Mouse (Mus musculus) midbrain, embryonic 15.5 days (tissue): ENCODE results near the gene Fut9. TPM values are rescaled to one million over a fixed set of nuclear protein-coding genes. Genes with fewer than 3 reads are reported as not detected.

Source experiments
- ATAC-seq: fragments of 200-750 bp; cut with Nextera tagmentation; replicated peaks from 2 replicates; pipeline ENCODE4 v1.8.0; 2017; ENCODE audit warnings: moderate TSS enrichment
- H3K27ac ChIP-seq: fragments of 300-500 bp; sonication (generic); 2 replicates; pipeline ENCODE4 v1.5.1; 2015; ENCODE audit warnings: mild to moderate bottlenecking, inconsistent platforms
- H3K27me3 ChIP-seq: fragments of 300-500 bp; sonication (generic); replicated peaks from 2 replicates; pipeline ENCODE4 v1.6.1; 2015; ENCODE audit warnings: inconsistent platforms
- H3K36me3 ChIP-seq: fragments of 300-500 bp; sonication (generic); replicated peaks from 2 replicates; pipeline ENCODE4 v1.6.1; 2015; ENCODE audit warnings: inconsistent platforms
- H3K4me1 ChIP-seq: fragments of 300-500 bp; sonication (generic); 2 replicates; pipeline ENCODE4 v1.6.1; 2015; ENCODE audit warnings: inconsistent platforms
- H3K4me2 ChIP-seq: fragments of 300-500 bp; sonication (generic); 2 replicates; pipeline ENCODE4 v1.6.1; 2015; ENCODE audit warnings: inconsistent platforms, mild to moderate bottlenecking, moderate library complexity
- H3K4me3 ChIP-seq: fragments of 300-500 bp; sonication (generic); 2 replicates; pipeline ENCODE4 v1.5.1; 2015; ENCODE audit warnings: mild to moderate bottlenecking, inconsistent platforms
- H3K9ac ChIP-seq: fragments of 300-500 bp; sonication (generic); 2 replicates; pipeline ENCODE4 v1.6.1; 2015; ENCODE audit warnings: mild to moderate bottlenecking, inconsistent platforms
- H3K9me3 ChIP-seq: fragments of 300-500 bp; sonication (generic); 2 replicates; pipeline ENCODE4 v1.6.1; 2016; ENCODE audit warnings: inconsistent platforms
- WGBS: fragments of 180-500 bp; shearing (Covaris S2); methylation state at CpG from one replicate; pipeline ENCODE4 v1.1.7; 2015; ENCODE audit warnings: mixed read lengths; 5-methylcytosine and 5-hydroxymethylcytosine counted together
- polyA plus RNA-seq: library from polyadenylated mRNA; unstranded; fragments of >200 nt; fragmentation: Nextera tagmentation; extraction: Ambion mirVana; gene quantifications from 2 replicates; pipeline ENCODE4 v1.2.1, GENCODE M21; 2015

Fut9 gene
- polyA plus RNA-seq, 1 experiment from 2014 or later, result 14.3 TPM

GRCm38 (mm10) chr4:25741553-25741952 lies 58.5 kb downstream of the Fut9 start:
- no peak overlapping the region for H3K9ac ChIP-seq
- ATAC-seq, result no peak
- H3K27ac ChIP-seq, result no peak overlapping the region
- WGBS, result 60% methylated on average over 5 of the region's 5 CpGs
- H3K4me3 ChIP-seq, result no peak overlapping the region
- H3K9me3 ChIP-seq, result no peaks in the 10 kb centered on the region
- no peaks in the 10 kb centered on the region for H3K4me1 ChIP-seq
- H3K27me3 ChIP-seq, result no peaks in the 10 kb centered on the region
- H3K36me3 ChIP-seq, result no peaks in the 10 kb centered on the region
- no peak overlapping the region for H3K4me2 ChIP-seq

GRCm38 (mm10) chr4:25738782-25739181 lies 61.3 kb downstream of the Fut9 start:
- Histone ChIP-seq H3K4me2 (no peak overlapping the region), H3K4me3 (no peak overlapping the region), H3K36me3 (no peaks in the 10 kb centered on the region), H3K27me3 (no peaks in the 10 kb centered on the region), H3K27ac (no peak overlapping the region), H3K9me3 (no peaks in the 10 kb centered on the region), H3K4me1 (no peaks in the 10 kb centered on the region), H3K9ac (no peak overlapping the region)
- ATAC-seq, result no peak
- WGBS, result 89% methylated on average over 4 of the region's 4 CpGs

GRCm38 (mm10) chr4:25721576-25721975 lies 78.5 kb downstream of the Fut9 start:
- H3K4me2 ChIP-seq, result no peak overlapping the region
- H3K27me3 ChIP-seq, result no peaks in the 10 kb centered on the region
- WGBS, result 95% methylated on average over 5 of the region's 5 CpGs
- H3K9ac ChIP-seq, result no peak overlapping the region
- no peaks in the 10 kb centered on the region for H3K9me3 ChIP-seq
- H3K36me3 ChIP-seq, result no peaks in the 10 kb centered on the region
- no peaks in the 10 kb centered on the region for H3K4me1 ChIP-seq
- H3K4me3 ChIP-seq, result no peak overlapping the region
- no peak for ATAC-seq
- no peak overlapping the region for H3K27ac ChIP-seq

- Histone ChIP-seq H3K9ac (no peak overlapping the region), H3K27me3 (no peaks in the 10 kb centered on the region), H3K4me3 (no peak overlapping the region), H3K4me1 (no peaks in the 10 kb centered on the region), H3K4me2 (no peak overlapping the region), H3K9me3 (no peaks in the 10 kb centered on the region), H3K36me3 (no peaks in the 10 kb centered on the region), H3K27ac (no peak overlapping the region)
- 47% methylated on average over 2 of the region's 2 CpGs for WGBS
- 0 out of 2 replicates have a peak, but pooled peaks have one; percentile 45 for ATAC-seq
Observed at GRCm38 (mm10) chr4:25713907-25714306, 86.1 kb downstream of the Fut9 start.

GRCm38 (mm10) chr4:25684976-25685375 lies 115.1 kb downstream of the Fut9 start:
- WGBS, result 91% methylated on average over 3 of the region's 3 CpGs
- Histone ChIP-seq H3K9ac (no peak overlapping the region), H3K9me3 (no peaks in the 10 kb centered on the region), H3K4me2 (no peak overlapping the region), H3K4me3 (no peak overlapping the region), H3K36me3 (no peaks in the 10 kb centered on the region), H3K4me1 (no peaks in the 10 kb centered on the region), H3K27me3 (no peaks in the 10 kb centered on the region), H3K27ac (no peak overlapping the region)
- ATAC-seq, result no peak

- Histone ChIP-seq H3K36me3 (no peaks in the 10 kb centered on the region), H3K9me3 (no peaks in the 10 kb centered on the region), H3K9ac (no peak overlapping the region), H3K4me2 (no peak overlapping the region), H3K4me3 (no peak overlapping the region), H3K27ac (no peak overlapping the region), H3K4me1 (no peaks in the 10 kb centered on the region), H3K27me3 (no peaks in the 10 kb centered on the region)
- WGBS, result 97% methylated on average over 1 of the region's 1 CpGs
- no peak for ATAC-seq
Observed at GRCm38 (mm10) chr4:25664196-25664595, 135.8 kb downstream of the Fut9 start.

- ATAC-seq, result no peak
- Histone ChIP-seq H3K4me3 (no peak overlapping the region), H3K4me2 (no peak overlapping the region), H3K27me3 (no peaks in the 10 kb centered on the region), H3K27ac (no peak overlapping the region), H3K9ac (no peak overlapping the region), H3K9me3 (no peaks in the 10 kb centered on the region), H3K36me3 (no peaks in the 10 kb centered on the region), H3K4me1 (no peaks in the 10 kb centered on the region)
- WGBS, result 80% methylated on average over 3 of the region's 3 CpGs
Observed at GRCm38 (mm10) chr4:25661204-25661727, 138.8 kb downstream of the Fut9 start.

- no peak overlapping the region for H3K27ac ChIP-seq
- no peak overlapping the region for H3K4me3 ChIP-seq
- no peaks in the 10 kb centered on the region for H3K27me3 ChIP-seq
- H3K4me2 ChIP-seq, result no peak overlapping the region
- H3K9ac ChIP-seq, result no peak overlapping the region
- no peaks in the 10 kb centered on the region for H3K9me3 ChIP-seq
- no peaks in the 10 kb centered on the region for H3K4me1 ChIP-seq
- WGBS, result 78% methylated on average over 3 of the region's 3 CpGs
- ATAC-seq, result no peak
- no peaks in the 10 kb centered on the region for H3K36me3 ChIP-seq
Observed at GRCm38 (mm10) chr4:25658792-25659191, 141.3 kb downstream of the Fut9 start.

GRCm38 (mm10) chr4:25651902-25652301 lies 148.1 kb downstream of the Fut9 start:
- no peak for ATAC-seq
- H3K27me3 ChIP-seq, result no peaks in the 10 kb centered on the region
- no peak overlapping the region for H3K4me3 ChIP-seq
- no peaks in the 10 kb centered on the region for H3K9me3 ChIP-seq
- H3K4me2 ChIP-seq, result no peak overlapping the region
- 79% methylated on average over 3 of the region's 3 CpGs for WGBS
- no peaks in the 10 kb centered on the region for H3K36me3 ChIP-seq
- no peak overlapping the region for H3K9ac ChIP-seq
- H3K4me1 ChIP-seq, result no peaks in the 10 kb centered on the region
- no peak overlapping the region for H3K27ac ChIP-seq

GRCm38 (mm10) chr4:25648107-25648506 lies 151.9 kb downstream of the Fut9 start:
- no peak overlapping the region for H3K4me2 ChIP-seq
- ATAC-seq, result no peak
- 91% methylated on average over 2 of the region's 2 CpGs for WGBS

GRCm38 (mm10) chr4:25647593-25647992 lies 152.5 kb downstream of the Fut9 start:
- WGBS, result 87% methylated on average over 1 of the region's 1 CpGs
- Histone ChIP-seq H3K4me1 (no peaks in the 10 kb centered on the region), H3K27ac (no peak overlapping the region), H3K27me3 (no peaks in the 10 kb centered on the region), H3K9ac (no peak overlapping the region), H3K4me2 (no peak overlapping the region), H3K4me3 (no peak overlapping the region), H3K9me3 (no peaks in the 10 kb centered on the region), H3K36me3 (no peaks in the 10 kb centered on the region)
- no peak for ATAC-seq

More at GRCm38 (mm10) chr4:25648107-25648506, 151.9 kb downstream of the Fut9 start:
- Histone ChIP-seq H3K36me3 (no peaks in the 10 kb centered on the region), H3K4me3 (no peak overlapping the region), H3K4me1 (no peaks in the 10 kb centered on the region), H3K27ac (no peak overlapping the region), H3K9ac (no peak overlapping the region), H3K9me3 (no peaks in the 10 kb centered on the region), H3K27me3 (no peaks in the 10 kb centered on the region)

- Histone ChIP-seq H3K36me3 (no peaks in the 10 kb centered on the region), H3K4me2 (no peak overlapping the region), H3K4me3 (no peak overlapping the region), H3K9ac (no peak overlapping the region), H3K27me3 (no peaks in the 10 kb centered on the region), H3K27ac (no peak overlapping the region), H3K4me1 (no peaks in the 10 kb centered on the region), H3K9me3 (no peaks in the 10 kb centered on the region)
- no peak for ATAC-seq
- WGBS, result 84% methylated on average over 2 of the region's 2 CpGs
Observed at GRCm38 (mm10) chr4:25645580-25645979, 154.5 kb downstream of the Fut9 start.

- no peak for ATAC-seq
- H3K27ac ChIP-seq, result no peak overlapping the region
- 85% methylated on average over 4 of the region's 4 CpGs for WGBS
- H3K36me3 ChIP-seq, result no peaks in the 10 kb centered on the region
- no peak overlapping the region for H3K9ac ChIP-seq
- H3K4me1 ChIP-seq, result no peaks in the 10 kb centered on the region
- no peak overlapping the region for H3K4me3 ChIP-seq
- H3K9me3 ChIP-seq, result no peaks in the 10 kb centered on the region
- H3K4me2 ChIP-seq, result no peak overlapping the region
- H3K27me3 ChIP-seq, result no peaks in the 10 kb centered on the region
Observed at GRCm38 (mm10) chr4:25641993-25642392, 158.1 kb downstream of the Fut9 start.
